Mouse (Mus musculus) stomach, postnatal 0 days (tissue): ENCODE measurements around the gene Cyp4f17. TPM values are rescaled to one million over a fixed set of nuclear protein-coding genes. Genes with fewer than 3 reads are reported as not detected.
"Not testable (repeated sequence)": the region's sequence is repeated elsewhere in the genome, so short reads cannot be mapped to it uniquely, and the experiment has no call there.

Experiments used
- ATAC-seq: fragments of 200-750 bp; cut with Nextera tagmentation; 2 replicates; pipeline ENCODE4 v1.8.0; 2017; ENCODE audit not compliant: low FRiP score, low TSS enrichment
- DNase-seq: peaks from one replicate; pipeline ENCODE4 v3.0.0-alpha.2; 2016; ENCODE audit warnings: low spot score
- H3K27ac ChIP-seq: fragments of 300-500 bp; sonication (generic); replicated peaks from 2 replicates; pipeline ENCODE4 v1.5.1; 2014; ENCODE audit warnings: mild to moderate bottlenecking, control low read depth
- H3K27me3 ChIP-seq: fragments of 300-500 bp; sonication (generic); 2 replicates; pipeline ENCODE4 v1.6.1; 2014; ENCODE audit warnings: low read length; ENCODE audit not compliant: control insufficient read depth, insufficient read depth
- H3K36me3 ChIP-seq: fragments of 300-500 bp; sonication (generic); 2 replicates; pipeline ENCODE4 v1.6.1; 2014; ENCODE audit warnings: low read length, mixed read lengths; ENCODE audit not compliant: control insufficient read depth, insufficient read depth
- H3K4me1 ChIP-seq: fragments of 300-500 bp; sonication (generic); replicated peaks from 2 replicates; pipeline ENCODE4 v1.6.1; 2014; ENCODE audit warnings: antibody characterized with exemption; ENCODE audit not compliant: control insufficient read depth, insufficient read depth
- H3K4me2 ChIP-seq: fragments of 300-500 bp; sonication (generic); replicated peaks from 2 replicates; pipeline ENCODE4 v1.6.1; 2014; ENCODE audit warnings: low read depth, mild to moderate bottlenecking, control low read depth, moderate library complexity
- H3K4me3 ChIP-seq: fragments of 300-500 bp; sonication (generic); 2 replicates; pipeline ENCODE4 v1.5.1; 2014; ENCODE audit warnings: low read depth, low read length, control low read depth
- H3K9ac ChIP-seq: fragments of 300-500 bp; sonication (generic); 2 replicates; pipeline ENCODE4 v1.6.1; 2014; ENCODE audit warnings: mild to moderate bottlenecking, low read length, control low read depth, mixed read lengths
- H3K9me3 ChIP-seq: fragments of 300-500 bp; sonication (generic); 2 replicates; pipeline ENCODE4 v1.6.1; 2016; ENCODE audit warnings: low read length; ENCODE audit not compliant: control insufficient read depth
- CTCF ChIP-seq: IDR thresholded peaks from 2 replicates; pipeline ENCODE4 v1.5.1; 2016; ENCODE audit warnings: antibody characterized with exemption, low read depth, mild to moderate bottlenecking, moderate library complexity
- EP300 ChIP-seq: optimal IDR thresholded peaks from 2 replicates; pipeline ENCODE3; 2016; ENCODE audit warnings: antibody characterized with exemption
- WGBS: fragments of 180-500 bp; shearing (Covaris S2); extraction: QIAGEN DNeasy Blood & Tissue Kit; methylation state at CpG from one replicate; pipeline ENCODE4 v1.1.7; 2014; 5-methylcytosine and 5-hydroxymethylcytosine counted together
- polyA plus RNA-seq: library from polyadenylated mRNA; unstranded; fragments of >200 nt; fragmentation: Nextera tagmentation; extraction: Ambion mirVana; gene quantifications from 2 replicates; pipeline ENCODE4 v1.2.1, GENCODE M21; 2015

Gene Cyp4f17
- polyA plus RNA-seq, 1 experiment from 2014 or later: 3.8 TPM

- H3K4me2 ChIP-seq: no peak overlapping the region
- H3K27ac ChIP-seq: no peak overlapping the region
- no peak overlapping the region for H3K4me3 ChIP-seq
- no peaks in the 10 kb centered on the region for H3K4me1 ChIP-seq
- no peaks in the 10 kb centered on the region for H3K9me3 ChIP-seq
- no peak for ATAC-seq
- no peak for DNase-seq
- WGBS: 75% methylated on average over 5 of the region's 5 CpGs
- H3K36me3 ChIP-seq: no peaks in the 10 kb centered on the region
- no peaks in the 10 kb centered on the region for H3K27me3 ChIP-seq
- no peak overlapping the region for H3K9ac ChIP-seq
- TF ChIP-seq CTCF (no peak), EP300 (no peak)
Measured at GRCm38 (mm10) chr17:32522816-32523215, 17.0 kb downstream of the Cyp4f17 start.

- ATAC-seq: no peak
Measured at GRCm38 (mm10) chr17:32523895-32524294, 18.0 kb downstream of the Cyp4f17 start.

GRCm38 (mm10) chr17:32526341-32526740 is 20.5 kb downstream of the Cyp4f17 start:
- not testable (repeated sequence) for H3K9ac ChIP-seq, H3K4me2 ChIP-seq, H3K4me1 ChIP-seq, H3K27ac ChIP-seq, H3K36me3 ChIP-seq, DNase-seq, ATAC-seq, H3K4me3 ChIP-seq, H3K27me3 ChIP-seq, H3K9me3 ChIP-seq
- WGBS: 94% methylated on average over 1 of the region's 1 CpGs

More at GRCm38 (mm10) chr17:32523895-32524294, 18.0 kb downstream of the Cyp4f17 start:
- Histone ChIP-seq H3K27me3 (no peaks in the 10 kb centered on the region), H3K4me2 (no peak overlapping the region), H3K36me3 (no peaks in the 10 kb centered on the region), H3K4me1 (no peaks in the 10 kb centered on the region), H3K27ac (no peak overlapping the region), H3K9ac (no peak overlapping the region), H3K4me3 (no peak overlapping the region), H3K9me3 (no peaks in the 10 kb centered on the region)
- TF ChIP-seq CTCF: no peak
- DNase-seq: no peak
- 89% methylated on average over 11 of the region's 11 CpGs for WGBS

- 0 out of 2 replicates have a peak, but pooled peaks have one; percentile 4 for TF ChIP-seq CTCF
- TF ChIP-seq EP300: no peak
- DNase-seq: no peak
- Histone ChIP-seq H3K27me3 (no peaks in the 10 kb centered on the region), H3K27ac (no peak overlapping the region), H3K4me1 (no peaks in the 10 kb centered on the region), H3K4me3 (no peak overlapping the region), H3K4me2 (no peak overlapping the region; the same call in 1 of the 2 replicates), H3K9ac (no peak overlapping the region), H3K36me3 (no peaks in the 10 kb centered on the region), H3K9me3 (no peaks in the 10 kb centered on the region)
- ATAC-seq: no peak
- 81% methylated on average over 11 of the region's 11 CpGs for WGBS
Measured at GRCm38 (mm10) chr17:32527748-32528147, 21.9 kb downstream of the Cyp4f17 start.

- Histone ChIP-seq H3K27me3 (no peaks in the 10 kb centered on the region), H3K4me2 (peak overlapping the region; percentile 50), H3K27ac (peak overlapping the region; percentile 40; the same call in 1 of the 2 replicates), H3K4me3 (peak overlapping the region; percentile 30), H3K9me3 (no peaks in the 10 kb centered on the region), H3K9ac (peak overlapping the region; percentile 51), H3K36me3 (no peaks in the 10 kb centered on the region), H3K4me1 (no peaks in the 10 kb centered on the region)
- no peak for TF ChIP-seq EP300
- peak; percentile 90 for TF ChIP-seq CTCF
- ATAC-seq (peak; percentile 97), DNase-seq (peak; percentile 94)
- 21% methylated on average over 26 of the region's 26 CpGs for WGBS
Measured at GRCm38 (mm10) chr17:32528408-32529337, 22.8 kb downstream of the Cyp4f17 start.

GRCm38 (mm10) chr17:32532356-32532755 is 26.5 kb downstream of the Cyp4f17 start:
- H3K4me1 ChIP-seq, H3K9me3 ChIP-seq, ATAC-seq, H3K36me3 ChIP-seq, H3K4me3 ChIP-seq, H3K4me2 ChIP-seq, H3K27me3 ChIP-seq, H3K27ac ChIP-seq, DNase-seq, H3K9ac ChIP-seq: not testable (repeated sequence)
- WGBS: 44% methylated on average over 4 of the region's 4 CpGs
